Mouse (Mus musculus) limb, embryonic 12.5 days (tissue): ENCODE data around the gene Nlrp9c. TPM values are rescaled to one million over a fixed set of nuclear protein-coding genes. Genes with fewer than 3 reads are reported as not detected.
"Not testable (repeated sequence)": the region's sequence is repeated elsewhere in the genome, so short reads cannot be mapped to it uniquely, and the experiment has no call there.

ENCODE experiments used
- ATAC-seq: fragments of 200-750 bp; cut with Nextera tagmentation; 2 replicates; pipeline ENCODE4 v1.8.0; 2017; ENCODE audit warnings: low read depth, moderate TSS enrichment; ENCODE audit not compliant: insufficient number of reproducible peaks, insufficient read depth, low FRiP score, low TSS enrichment
- H3K27ac ChIP-seq: fragments of 300-500 bp; sonication (generic); 2 replicates; pipeline ENCODE4 v1.5.1; 2016; ENCODE audit warnings: mild to moderate bottlenecking, moderate library complexity
- H3K27me3 ChIP-seq: fragments of 300-500 bp; sonication (generic); 2 replicates; pipeline ENCODE4 v1.6.1; 2016; ENCODE audit warnings: mild to moderate bottlenecking, moderate library complexity
- H3K36me3 ChIP-seq: fragments of 300-500 bp; sonication (generic); 2 replicates; pipeline ENCODE4 v1.6.1; 2016; ENCODE audit warnings: mild to moderate bottlenecking, moderate library complexity
- H3K4me1 ChIP-seq: fragments of 300-500 bp; sonication (generic); replicated peaks from 2 replicates; pipeline ENCODE4 v1.6.1; 2016
- H3K4me2 ChIP-seq: fragments of 300-500 bp; sonication (generic); 2 replicates; pipeline ENCODE4 v1.6.1; 2016; ENCODE audit warnings: mild to moderate bottlenecking, moderate library complexity
- H3K4me3 ChIP-seq: fragments of 300-500 bp; sonication (generic); replicated peaks from 2 replicates; pipeline ENCODE4 v1.5.1; 2016; ENCODE audit warnings: mild to moderate bottlenecking
- H3K9ac ChIP-seq: fragments of 300-500 bp; sonication (generic); replicated peaks from 2 replicates; pipeline ENCODE4 v1.6.1; 2016; ENCODE audit warnings: mild to moderate bottlenecking, moderate library complexity
- H3K9me3 ChIP-seq: fragments of 300-500 bp; sonication (generic); 2 replicates; pipeline ENCODE4 v1.6.1; 2016; ENCODE audit warnings: mild to moderate bottlenecking, moderate library complexity
- WGBS: fragments of 180-500 bp; shearing (Covaris S2); methylation state at CpG from one replicate; pipeline ENCODE4 v1.1.7; 2016; 5-methylcytosine and 5-hydroxymethylcytosine counted together
- polyA plus RNA-seq: library from polyadenylated mRNA; unstranded; fragments of >200 nt; fragmentation: Nextera tagmentation; extraction: Ambion mirVana; gene quantifications from 2 replicates; pipeline ENCODE4 v1.2.1, GENCODE M21; 2016

Nlrp9c gene
- not detected in 2 replicates for polyA plus RNA-seq

DNA sequence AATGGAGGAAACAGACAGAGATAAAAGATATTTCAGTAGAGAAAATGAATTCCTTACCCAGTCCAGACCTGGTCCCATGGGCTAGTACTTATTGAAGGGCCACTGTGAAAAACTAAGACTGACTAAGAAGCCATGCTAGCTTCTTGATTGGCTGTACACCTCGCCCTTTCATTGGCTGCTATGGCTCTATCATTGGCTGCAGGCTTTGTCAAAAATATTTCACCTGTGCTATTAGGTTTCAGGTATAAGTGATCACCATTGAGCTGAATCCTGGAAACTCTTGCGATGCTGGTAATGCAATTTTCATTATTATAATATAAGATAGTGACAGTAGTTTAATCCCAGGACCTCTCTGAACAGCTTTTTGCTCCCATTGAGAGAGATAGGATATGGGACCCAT, at the start of gene Nlrp9c:
TSS of gene Nlrp9c (minus strand) at position 101 of the 400 bp plus-strand sequence.
- not testable (repeated sequence) for H3K9ac ChIP-seq, H3K4me1 ChIP-seq, H3K4me2 ChIP-seq, H3K4me3 ChIP-seq, H3K27me3 ChIP-seq, ATAC-seq, H3K27ac ChIP-seq, H3K36me3 ChIP-seq
- H3K9me3 ChIP-seq = peaks cover 18% of the 10 kb centered on the region; the same call in 1 of the 2 replicates
- WGBS = 60% methylated on average over 2 of the region's 2 CpGs

DNA sequence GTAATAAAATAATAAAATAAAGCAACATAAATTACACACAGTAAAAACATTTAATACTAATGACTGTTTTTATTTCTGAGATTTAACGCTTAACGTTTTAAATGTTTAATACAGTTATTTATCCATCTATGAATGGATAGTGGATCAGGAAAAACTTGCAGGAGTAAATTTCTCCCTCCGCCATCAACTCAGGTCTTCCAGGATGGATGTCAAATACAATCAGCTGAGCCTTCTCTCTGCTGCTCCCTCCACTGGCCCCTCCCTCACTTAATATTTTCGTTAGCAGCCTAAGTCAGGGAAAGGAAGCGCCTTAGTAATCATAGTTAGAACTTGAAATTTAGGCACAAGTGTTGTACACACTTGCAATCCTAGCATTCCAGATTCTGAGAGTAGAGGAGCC, 31.3 kb upstream of the Nlrp9c start, which contains the start of gene Nlrp4a:
TSS of gene Nlrp4a (plus strand) at position 301 of the 400 bp plus-strand sequence.
- H3K4me2 ChIP-seq = no peak within 1 kb of the TSS
- 86% methylated on average over 5 of the region's 5 CpGs for WGBS
- no peaks in the 10 kb centered on the region for H3K36me3 ChIP-seq
- H3K4me3 ChIP-seq = no peak within 1 kb of the TSS
- H3K27me3 ChIP-seq = no peaks in the 10 kb centered on the region
- no peaks in the 10 kb centered on the region for H3K4me1 ChIP-seq
- ATAC-seq = no peak
- no peak within 1 kb of the TSS for H3K27ac ChIP-seq
- H3K9me3 ChIP-seq = no peaks in the 10 kb centered on the region
- H3K9ac ChIP-seq = no peak within 1 kb of the TSS

DNA sequence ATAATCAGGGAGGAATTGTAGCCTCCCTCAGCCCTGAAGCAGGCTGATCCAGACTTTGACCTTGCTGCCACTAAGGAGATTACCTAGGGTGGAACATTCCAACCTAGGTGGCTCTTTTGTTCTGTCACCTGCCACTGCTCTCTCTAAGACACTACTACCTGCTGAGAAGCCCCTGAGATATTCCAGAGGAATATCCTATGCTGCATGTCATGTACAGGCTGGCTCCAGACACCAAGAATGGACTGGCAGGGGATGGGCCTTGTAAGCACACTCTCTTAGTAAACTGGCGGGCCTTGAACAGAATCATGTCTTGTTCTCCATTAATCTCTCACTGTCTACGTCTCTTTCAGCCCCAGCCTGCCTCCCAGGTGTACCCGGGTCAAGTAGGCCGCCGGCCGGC, 11.7 kb downstream of the Nlrp9c start:
- H3K27me3 ChIP-seq, H3K27ac ChIP-seq, H3K4me2 ChIP-seq, H3K4me1 ChIP-seq, H3K9ac ChIP-seq, H3K4me3 ChIP-seq, ATAC-seq, H3K36me3 ChIP-seq: not testable (repeated sequence)
- H3K9me3 ChIP-seq = peaks cover 13% of the 10 kb centered on the region; the same call in 1 of the 2 replicates
- WGBS = 88% methylated on average over 6 of the region's 6 CpGs

DNA sequence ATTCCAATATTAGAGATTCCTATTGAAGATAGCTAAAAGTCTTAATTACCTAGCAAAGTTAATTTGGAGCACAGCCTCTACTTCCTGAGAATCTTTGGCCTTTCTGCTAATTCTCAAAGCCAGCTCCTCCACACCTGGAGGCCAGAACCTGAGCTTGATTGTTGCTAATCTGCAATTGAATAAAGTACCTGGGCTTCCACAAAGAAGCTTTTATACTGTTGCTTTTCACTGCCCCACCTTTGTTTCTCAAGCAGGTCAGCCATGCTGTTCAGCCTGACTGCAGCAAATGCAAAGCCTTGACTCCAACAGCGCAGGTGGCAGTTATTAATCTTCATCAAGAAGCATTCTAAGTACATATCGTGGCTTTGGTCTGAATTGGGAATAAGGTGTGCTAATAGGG, 12.4 kb downstream of the Nlrp9c start:
- H3K9ac ChIP-seq = not testable (repeated sequence)

DNA sequence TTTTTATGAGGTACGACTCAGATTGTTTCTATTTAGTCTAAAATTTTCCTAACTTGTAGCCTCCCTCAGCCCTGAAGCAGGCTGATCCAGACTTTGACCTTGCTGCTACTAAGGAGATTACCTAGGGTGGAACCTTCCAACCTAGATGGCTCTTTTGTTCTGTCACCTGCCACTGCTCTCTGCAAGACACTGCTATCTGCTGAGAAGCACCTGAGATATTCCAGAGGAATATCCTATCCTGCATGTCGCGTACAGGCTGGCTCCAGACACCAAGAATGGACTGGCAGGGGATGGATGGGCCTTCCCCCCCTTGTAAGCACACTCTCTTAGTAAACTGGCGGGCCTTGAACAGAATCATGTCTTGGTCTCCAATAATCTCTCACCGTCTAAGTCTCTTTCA, 16.8 kb downstream of the Nlrp9c start:
- not testable (repeated sequence) for ATAC-seq, H3K27me3 ChIP-seq, H3K27ac ChIP-seq, H3K4me3 ChIP-seq, H3K9me3 ChIP-seq, H3K4me2 ChIP-seq, H3K36me3 ChIP-seq, H3K4me1 ChIP-seq, H3K9ac ChIP-seq
- 83% methylated on average over 5 of the region's 5 CpGs for WGBS

More for the DNA sequence above, 12.4 kb downstream of the Nlrp9c start:
- not testable (repeated sequence) for H3K4me1 ChIP-seq, H3K27ac ChIP-seq, H3K4me3 ChIP-seq, H3K36me3 ChIP-seq, ATAC-seq, H3K4me2 ChIP-seq, H3K27me3 ChIP-seq
- peaks cover 14% of the 10 kb centered on the region; the same call in 1 of the 2 replicates for H3K9me3 ChIP-seq
- 84% methylated on average over 2 of the region's 2 CpGs for WGBS

DNA sequence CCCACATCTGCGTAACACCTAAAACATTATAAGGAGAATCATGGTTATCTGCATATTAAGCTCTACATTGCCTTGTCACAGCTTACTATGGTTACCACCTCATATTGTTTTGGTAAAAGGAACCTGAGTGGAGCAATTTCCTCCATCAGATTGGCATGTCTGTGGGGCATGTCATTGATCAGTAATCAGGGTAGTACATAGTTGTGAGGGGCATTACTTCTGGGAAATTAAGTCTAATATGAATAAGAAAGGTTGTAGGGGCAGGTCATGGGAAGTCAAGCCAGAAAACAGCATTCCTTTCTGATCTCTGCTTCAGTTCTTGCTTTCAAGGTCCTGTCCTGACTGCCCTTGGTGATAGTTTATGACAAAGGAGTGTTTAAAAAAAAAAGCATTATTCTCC, 22.7 kb downstream of the Nlrp9c start:
- no peak overlapping the region for H3K4me2 ChIP-seq
- H3K9me3 ChIP-seq = peaks cover 11% of the 10 kb centered on the region; the same call in 1 of the 2 replicates
- WGBS = 95% methylated on average over 1 of the region's 1 CpGs
- H3K4me3 ChIP-seq = no peak overlapping the region
- no peaks in the 10 kb centered on the region for H3K4me1 ChIP-seq
- no peak for ATAC-seq
- no peak overlapping the region for H3K27ac ChIP-seq
- no peaks in the 10 kb centered on the region for H3K27me3 ChIP-seq
- H3K36me3 ChIP-seq = no peaks in the 10 kb centered on the region
- no peak overlapping the region for H3K9ac ChIP-seq

DNA sequence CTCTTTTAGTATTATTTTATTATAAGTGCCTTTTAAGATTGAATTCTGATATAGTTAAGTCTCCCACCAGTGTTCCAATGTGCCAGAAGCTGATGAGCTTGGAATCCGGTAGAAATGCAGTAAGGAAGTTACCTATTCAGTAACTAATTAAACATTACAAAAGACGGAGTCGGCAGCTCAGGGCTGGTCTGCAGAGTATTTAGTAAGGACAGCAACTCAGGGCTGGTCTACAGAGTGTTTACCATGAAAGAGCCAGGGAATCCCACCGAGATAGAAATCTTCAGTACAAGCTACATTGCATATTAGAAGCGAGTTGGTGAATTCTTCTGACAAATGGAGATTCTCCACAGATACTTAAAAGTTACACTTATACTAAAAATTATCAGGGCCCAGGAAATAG, 30.3 kb downstream of the Nlrp9c start:
- ATAC-seq, H3K4me3 ChIP-seq, H3K27ac ChIP-seq, H3K9ac ChIP-seq, H3K4me2 ChIP-seq, H3K27me3 ChIP-seq, H3K4me1 ChIP-seq, H3K36me3 ChIP-seq: not testable (repeated sequence)
- 87% methylated on average over 5 of the region's 5 CpGs for WGBS
- H3K9me3 ChIP-seq = 0 out of 2 replicates have a peak, but pooled peaks cover 19% of the 10 kb centered on the region

DNA sequence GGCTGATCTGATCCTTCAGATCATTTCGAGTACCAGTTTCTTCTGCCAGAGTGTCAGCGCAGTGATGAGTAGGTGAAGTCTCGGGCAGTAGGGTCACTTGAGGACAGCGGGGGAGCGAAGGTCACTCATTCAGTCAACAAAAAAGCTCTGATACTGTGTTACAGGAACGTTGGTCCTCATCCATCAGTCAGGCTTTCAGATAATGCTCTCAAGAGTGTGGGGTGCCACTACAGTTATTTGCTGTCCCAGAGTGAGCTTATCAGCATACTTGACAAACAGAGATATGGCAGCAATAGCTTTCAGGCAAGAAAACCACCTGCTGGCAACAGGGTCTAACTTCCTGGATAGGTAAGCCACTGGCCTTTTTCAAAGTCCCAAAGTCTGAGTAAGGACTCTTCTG, 46.8 kb downstream of the Nlrp9c start:
- peaks cover 10% of the 10 kb centered on the region; the same call in 1 of the 2 replicates for H3K9me3 ChIP-seq
- ATAC-seq, H3K27me3 ChIP-seq, H3K9ac ChIP-seq, H3K4me1 ChIP-seq, H3K36me3 ChIP-seq, H3K4me3 ChIP-seq, H3K4me2 ChIP-seq, H3K27ac ChIP-seq: not testable (repeated sequence)
- 87% methylated on average over 6 of the region's 6 CpGs for WGBS

DNA sequence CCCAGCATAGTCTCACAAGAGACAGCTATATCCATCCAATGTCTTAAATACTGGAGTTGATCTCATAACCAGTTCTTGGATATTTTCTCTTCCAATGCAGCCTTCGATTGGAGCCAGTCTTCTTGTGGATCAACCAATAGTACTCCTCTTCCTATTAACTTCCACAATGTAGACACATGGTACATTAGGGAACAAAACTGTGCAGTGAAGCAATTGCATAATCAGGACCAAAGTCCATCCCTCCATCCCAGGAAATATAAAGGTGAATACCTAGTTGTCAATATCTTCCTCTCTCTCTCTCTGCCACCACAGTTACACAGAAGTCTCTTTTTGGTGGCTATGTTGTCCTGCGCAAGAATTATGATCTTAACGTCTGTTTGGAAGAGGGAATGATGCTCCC, 51.2 kb downstream of the Nlrp9c start:
- not testable (repeated sequence) for H3K9ac ChIP-seq, H3K27ac ChIP-seq, ATAC-seq, H3K4me1 ChIP-seq, H3K4me2 ChIP-seq, H3K9me3 ChIP-seq, H3K27me3 ChIP-seq, H3K4me3 ChIP-seq, H3K36me3 ChIP-seq
- WGBS = 80% methylated on average over 2 of the region's 3 CpGs

DNA sequence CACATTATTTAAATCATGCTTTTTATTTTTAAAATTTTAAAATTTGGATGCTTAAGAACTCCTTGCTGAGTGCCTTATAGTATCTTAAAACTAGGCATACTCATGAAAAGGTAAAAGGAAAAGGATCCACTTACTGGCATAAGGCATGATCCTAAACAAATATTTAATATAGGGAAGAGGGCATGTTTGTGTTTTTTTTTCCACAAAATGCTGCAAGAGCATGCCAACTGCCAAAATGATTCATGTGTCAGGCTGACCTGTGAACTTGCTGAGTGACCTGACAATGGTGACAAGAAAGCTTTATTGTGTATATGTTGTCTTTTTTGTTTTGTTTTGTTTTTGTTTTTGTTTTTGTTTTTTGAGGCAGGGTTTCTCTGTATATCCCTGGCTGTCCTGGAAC, 53.3 kb downstream of the Nlrp9c start:
- not testable (repeated sequence) for H3K9ac ChIP-seq, ATAC-seq, H3K36me3 ChIP-seq, H3K4me1 ChIP-seq, H3K9me3 ChIP-seq, H3K4me2 ChIP-seq, H3K4me3 ChIP-seq, H3K27ac ChIP-seq, H3K27me3 ChIP-seq

DNA sequence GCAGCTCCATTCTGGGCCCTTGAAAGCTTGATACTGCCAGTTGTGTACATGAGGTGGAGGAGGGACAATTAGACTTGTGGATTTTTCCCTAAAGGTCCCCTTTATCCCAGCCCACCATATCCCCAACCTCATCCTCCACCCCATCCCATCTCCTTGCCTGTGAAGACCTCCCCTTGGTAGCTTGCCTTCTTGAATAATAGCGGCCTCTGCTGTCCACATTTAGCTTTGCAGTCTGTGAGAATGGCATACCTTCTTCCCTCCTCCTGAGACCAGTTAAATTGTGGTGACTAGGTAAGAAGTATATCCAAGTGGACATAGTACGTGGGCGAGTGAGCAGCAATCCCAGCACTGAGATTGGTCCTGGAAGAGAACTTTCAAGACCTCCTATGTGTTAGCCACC, 83.1 kb downstream of the Nlrp9c start:
- not testable (repeated sequence) for H3K4me1 ChIP-seq, H3K27ac ChIP-seq, H3K9ac ChIP-seq, H3K27me3 ChIP-seq, H3K4me2 ChIP-seq, H3K4me3 ChIP-seq, ATAC-seq, H3K36me3 ChIP-seq
- peaks cover 28% of the 10 kb centered on the region; the same call in 1 of the 2 replicates for H3K9me3 ChIP-seq
- WGBS = 66% methylated on average over 3 of the region's 3 CpGs

DNA sequence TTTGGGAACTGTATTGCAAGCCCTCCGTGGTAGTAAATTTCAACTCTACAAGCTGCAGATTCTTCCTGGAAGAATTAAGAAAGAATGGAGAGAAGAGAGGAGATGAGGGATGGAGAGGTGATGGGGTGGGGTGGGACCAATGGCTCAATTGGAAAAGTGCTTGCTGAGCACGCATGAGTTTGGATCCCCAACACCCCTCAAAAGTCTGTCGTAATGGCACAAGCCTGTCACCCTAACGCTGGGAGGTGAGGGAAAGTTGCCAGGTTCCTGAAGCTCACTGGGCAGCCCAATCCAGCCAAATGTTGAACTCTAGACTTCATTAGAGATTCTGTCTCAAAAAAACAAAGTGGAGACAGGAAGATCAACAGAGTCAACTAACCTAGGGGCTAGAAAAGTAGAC, 87.7 kb downstream of the Nlrp9c start:
- not testable (repeated sequence) for H3K4me3 ChIP-seq, H3K4me2 ChIP-seq, H3K27ac ChIP-seq, H3K4me1 ChIP-seq, H3K27me3 ChIP-seq, ATAC-seq, H3K9ac ChIP-seq, H3K36me3 ChIP-seq
- WGBS = 79% methylated on average over 4 of the region's 4 CpGs
- peaks cover 23% of the 10 kb centered on the region; the same call in 1 of the 2 replicates for H3K9me3 ChIP-seq
